Mouse (Mus musculus) stomach, embryonic 14.5 days (tissue): ENCODE data around the gene Gm826. TPM values are rescaled to one million over a fixed set of nuclear protein-coding genes. Genes with fewer than 3 reads are reported as not detected.

ENCODE experiments used
- ATAC-seq: fragments of 200-750 bp; cut with Nextera tagmentation; 2 replicates; pipeline ENCODE4 v1.8.0; 2017; ENCODE audit warnings: low read depth, moderate TSS enrichment; ENCODE audit not compliant: insufficient number of reproducible peaks, insufficient read depth, low FRiP score
- H3K27ac ChIP-seq: fragments of 300-500 bp; sonication (generic); 2 replicates; pipeline ENCODE4 v1.5.1; 2014; ENCODE audit warnings: mild to moderate bottlenecking, low read length, moderate library complexity, mixed read lengths
- H3K27me3 ChIP-seq: fragments of 300-500 bp; sonication (generic); 2 replicates; pipeline ENCODE4 v1.6.1; 2014; ENCODE audit warnings: low read length, control low read depth, mixed read lengths; ENCODE audit not compliant: control insufficient read depth, insufficient read depth
- H3K36me3 ChIP-seq: fragments of 300-500 bp; sonication (generic); 2 replicates; pipeline ENCODE4 v1.6.1; 2014; ENCODE audit warnings: mild to moderate bottlenecking, control low read depth, low read length, moderate library complexity, mixed read lengths; ENCODE audit not compliant: control insufficient read depth, insufficient read depth
- H3K4me1 ChIP-seq: fragments of 300-500 bp; sonication (generic); 2 replicates; pipeline ENCODE4 v1.6.1; 2014; ENCODE audit warnings: low read length, control low read depth, mixed read lengths; ENCODE audit not compliant: control insufficient read depth, insufficient read depth
- H3K4me2 ChIP-seq: fragments of 300-500 bp; sonication (generic); replicated peaks from 2 replicates; pipeline ENCODE4 v1.6.1; 2014; ENCODE audit warnings: low read depth, low read length, control low read depth
- H3K4me3 ChIP-seq: fragments of 300-500 bp; sonication (generic); 2 replicates; pipeline ENCODE4 v1.5.1; 2014; ENCODE audit warnings: low read depth, low read length, control low read depth
- H3K9ac ChIP-seq: fragments of 300-500 bp; sonication (generic); replicated peaks from 2 replicates; pipeline ENCODE4 v1.6.1; 2014; ENCODE audit warnings: low read depth, mild to moderate bottlenecking, control low read depth, low read length, moderate library complexity, mixed read lengths
- H3K9me3 ChIP-seq: fragments of 300-500 bp; sonication (generic); 2 replicates; pipeline ENCODE4 v1.6.1; 2016; ENCODE audit warnings: low read depth, low read length, control low read depth; ENCODE audit not compliant: control insufficient read depth
- WGBS: fragments of 180-500 bp; shearing (Covaris S2); extraction: QIAGEN DNeasy Blood & Tissue Kit; methylation state at CpG from one replicate; pipeline ENCODE4 v1.1.7; 2014; 5-methylcytosine and 5-hydroxymethylcytosine counted together
- polyA plus RNA-seq: library from polyadenylated mRNA; unstranded; fragments of >200 nt; fragmentation: Nextera tagmentation; extraction: Ambion mirVana; gene quantifications from 2 replicates; pipeline ENCODE4 v1.2.1, GENCODE M21; 2014

Gm826 gene
- polyA plus RNA-seq, 1 experiment from 2014 or later: not detected

GRCm38 (mm10) chr2:160348796-160349195, 14.8 kb upstream of the Gm826 start:
- no peak overlapping the region for H3K4me3 ChIP-seq
- no peaks in the 10 kb centered on the region for H3K36me3 ChIP-seq
- no peak overlapping the region for H3K4me2 ChIP-seq
- H3K27ac ChIP-seq: no peak overlapping the region
- H3K9me3 ChIP-seq: no peaks in the 10 kb centered on the region
- H3K27me3 ChIP-seq: no peaks in the 10 kb centered on the region
- ATAC-seq: no peak
- 29% methylated on average over 7 of the region's 7 CpGs for WGBS
- H3K4me1 ChIP-seq: peaks cover 4% of the 10 kb centered on the region; the same call in 1 of the 2 replicates
- no peak overlapping the region for H3K9ac ChIP-seq

GRCm38 (mm10) chr2:160348072-160348604, 14.2 kb upstream of the Gm826 start:
- H3K4me2 ChIP-seq: no peak overlapping the region
- no peak for ATAC-seq
- no peaks in the 10 kb centered on the region for H3K9me3 ChIP-seq
- no peak overlapping the region for H3K27ac ChIP-seq
- H3K36me3 ChIP-seq: no peaks in the 10 kb centered on the region
- no peak overlapping the region for H3K4me3 ChIP-seq
- H3K9ac ChIP-seq: no peak overlapping the region
- WGBS: 61% methylated on average over 4 of the region's 4 CpGs
- no peaks in the 10 kb centered on the region for H3K27me3 ChIP-seq
- H3K4me1 ChIP-seq: peaks cover under 1% of the 10 kb centered on the region; the same call in 1 of the 2 replicates

DNA sequence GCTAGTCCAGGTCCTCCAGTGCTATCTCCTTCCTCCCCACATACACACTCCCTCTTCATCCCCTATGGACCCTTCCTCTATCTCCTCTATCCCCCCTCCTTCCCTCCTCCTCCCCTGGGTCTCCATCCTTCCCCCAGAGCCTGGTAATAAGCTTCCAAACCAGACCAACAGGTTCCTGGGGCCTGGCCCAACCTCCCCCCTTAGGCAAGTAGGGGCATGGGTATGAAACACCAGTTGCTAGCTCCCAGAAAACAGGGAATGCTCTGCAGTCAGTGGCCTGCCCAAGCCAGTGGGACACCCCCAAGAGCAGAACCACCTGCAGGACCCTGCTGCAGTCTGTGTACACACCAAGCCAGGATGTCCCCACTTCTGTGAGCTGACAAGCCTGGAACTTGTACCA, 11.7 kb upstream of the Gm826 start:
- no peaks in the 10 kb centered on the region for H3K27me3 ChIP-seq
- ATAC-seq: peak; percentile 30; the same call in 1 of the 2 replicates

GRCm38 (mm10) chr2:160340121-160340520, 6.2 kb upstream of the Gm826 start:
- Histone ChIP-seq H3K4me3 (no peak overlapping the region), H3K4me2 (no peak overlapping the region), H3K9ac (no peak overlapping the region), H3K9me3 (no peaks in the 10 kb centered on the region), H3K27ac (no peak overlapping the region), H3K27me3 (no peaks in the 10 kb centered on the region), H3K36me3 (no peaks in the 10 kb centered on the region), H3K4me1 (no peaks in the 10 kb centered on the region)
- no peak for ATAC-seq
- WGBS: 61% methylated on average over 4 of the region's 4 CpGs

More for the DNA sequence above, 11.7 kb upstream of the Gm826 start:
- no peaks in the 10 kb centered on the region for H3K4me1 ChIP-seq
- H3K27ac ChIP-seq: no peak overlapping the region
- no peak overlapping the region for H3K9ac ChIP-seq
- H3K9me3 ChIP-seq: no peaks in the 10 kb centered on the region
- no peaks in the 10 kb centered on the region for H3K36me3 ChIP-seq
- no peak overlapping the region for H3K4me3 ChIP-seq
- no peak overlapping the region for H3K4me2 ChIP-seq

DNA sequence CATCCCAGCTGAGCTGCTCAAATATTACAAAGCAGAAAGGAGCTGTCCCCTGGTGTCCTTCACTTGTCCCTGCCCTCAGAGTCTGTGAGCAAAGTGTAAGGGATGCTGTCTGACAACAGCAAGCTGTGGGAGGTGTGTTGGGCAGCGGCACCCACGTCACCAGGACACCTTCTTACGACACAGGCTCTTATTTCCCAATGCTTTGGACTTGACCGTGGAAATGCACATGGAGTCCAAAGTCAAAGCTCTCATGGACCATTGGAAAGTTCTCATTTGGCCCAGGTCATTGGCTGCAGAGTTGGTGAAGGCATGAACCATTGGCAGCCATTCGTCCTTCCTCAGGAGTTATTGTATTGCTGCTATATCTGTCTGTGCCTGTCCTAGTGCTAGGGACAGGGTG, 5.6 kb upstream of the Gm826 start:
- Histone ChIP-seq H3K9me3 (no peaks in the 10 kb centered on the region), H3K4me1 (no peaks in the 10 kb centered on the region)
- WGBS: 90% methylated on average over 5 of the region's 5 CpGs

GRCm38 (mm10) chr2:160336053-160336452, 2.1 kb upstream of the Gm826 start:
- H3K27me3 ChIP-seq: no peaks in the 10 kb centered on the region
- H3K4me3 ChIP-seq: no peak overlapping the region
- WGBS: 56% methylated on average over 2 of the region's 2 CpGs

More for the DNA sequence above, 5.6 kb upstream of the Gm826 start:
- Histone ChIP-seq H3K9ac (no peak overlapping the region), H3K27me3 (no peaks in the 10 kb centered on the region), H3K4me2 (no peak overlapping the region), H3K36me3 (no peaks in the 10 kb centered on the region), H3K27ac (no peak overlapping the region), H3K4me3 (no peak overlapping the region)
- no peak for ATAC-seq

GRCm38 (mm10) chr2:160335043-160335442, 1.1 kb upstream of the Gm826 start:
- ATAC-seq: no peak
- no peaks in the 10 kb centered on the region for H3K36me3 ChIP-seq
- H3K27me3 ChIP-seq: no peaks in the 10 kb centered on the region
- no peak overlapping the region for H3K4me2 ChIP-seq
- no peak overlapping the region for H3K4me3 ChIP-seq
- H3K27ac ChIP-seq: no peak overlapping the region
- WGBS: 71% methylated on average over 1 of the region's 1 CpGs
- no peaks in the 10 kb centered on the region for H3K9me3 ChIP-seq
- H3K9ac ChIP-seq: no peak overlapping the region
- H3K4me1 ChIP-seq: no peaks in the 10 kb centered on the region

More at GRCm38 (mm10) chr2:160336053-160336452, 2.1 kb upstream of the Gm826 start:
- H3K9me3 ChIP-seq: no peaks in the 10 kb centered on the region
- no peak overlapping the region for H3K9ac ChIP-seq
- H3K27ac ChIP-seq: no peak overlapping the region
- H3K4me2 ChIP-seq: no peak overlapping the region
- no peaks in the 10 kb centered on the region for H3K4me1 ChIP-seq
- no peaks in the 10 kb centered on the region for H3K36me3 ChIP-seq
- no peak for ATAC-seq

- Histone ChIP-seq H3K4me1 (no peaks in the 10 kb centered on the region), H3K27me3 (no peaks in the 10 kb centered on the region), H3K4me3 (no peak overlapping the region), H3K9ac (no peak overlapping the region), H3K4me2 (no peak overlapping the region), H3K27ac (no peak overlapping the region), H3K36me3 (no peaks in the 10 kb centered on the region), H3K9me3 (no peaks in the 10 kb centered on the region)
- no peak for ATAC-seq
- WGBS: 78% methylated on average over 12 of the region's 12 CpGs
Measured at GRCm38 (mm10) chr2:160332516-160333325, 1.2 kb downstream of the Gm826 start.
